Mouse (Mus musculus): Measurements from ENCODE around the gene Dok3.

Dok3 gene

GRCm38 (mm10) chr13:55540933-55541332 lies 11.8 kb upstream of the Dok3 start:
- DNase-seq (ENCODE audit: low spot score): no peak

- peak; percentile 98 for DNase-seq (ENCODE audit: low spot score)
These were observed 7.4 kb upstream of the Dok3 start, which contains the start of gene Ddx41 for GRCm38 (mm10) chr13:55536194-55537175. Gene Ddx41 (minus strand): TSS chr13:55536658.

DNA sequence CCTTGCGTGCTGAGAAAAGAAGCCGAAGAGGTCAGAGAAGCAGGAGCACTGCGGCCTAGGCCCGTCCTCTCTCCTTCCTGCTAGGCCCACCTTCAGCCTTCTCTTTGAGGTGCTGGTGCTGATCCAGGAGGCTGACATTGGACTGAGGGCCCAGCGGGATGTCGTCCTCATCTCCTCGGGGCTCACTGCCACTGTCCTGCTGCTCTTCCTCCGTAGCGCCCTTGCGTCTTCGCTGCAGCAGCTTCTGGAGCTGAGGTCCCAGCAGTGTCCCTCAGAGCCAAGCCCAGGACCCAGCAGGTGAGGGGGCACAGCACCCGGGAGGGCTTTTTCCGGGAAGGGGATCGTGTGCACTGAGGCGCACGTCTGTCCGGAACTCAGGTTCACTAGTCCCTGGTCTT lies 6.7 kb upstream of the Dok3 start:
- DNase-seq (ENCODE audit: low spot score): no peak

DNA sequence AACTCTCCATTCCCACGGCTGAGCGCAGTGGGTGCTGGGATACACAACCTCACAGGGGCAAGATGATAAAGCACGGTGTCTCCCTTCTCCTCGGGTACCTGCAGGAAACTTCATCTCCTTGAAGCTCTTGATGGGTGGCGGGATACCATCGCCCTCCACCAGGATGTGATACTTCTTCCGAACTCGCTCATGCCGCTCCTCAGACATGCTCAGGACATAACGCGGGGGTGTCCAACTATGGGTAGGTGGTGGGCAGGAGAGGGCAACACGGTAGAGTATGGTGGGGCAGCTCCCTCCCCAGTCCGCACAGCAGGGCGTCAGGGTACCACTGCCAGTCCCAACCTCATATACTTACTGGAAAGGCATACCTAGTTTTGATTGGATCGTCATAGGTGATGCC lies 6.1 kb upstream of the Dok3 start:
- DNase-seq (ENCODE audit: low spot score): no peak

DNA sequence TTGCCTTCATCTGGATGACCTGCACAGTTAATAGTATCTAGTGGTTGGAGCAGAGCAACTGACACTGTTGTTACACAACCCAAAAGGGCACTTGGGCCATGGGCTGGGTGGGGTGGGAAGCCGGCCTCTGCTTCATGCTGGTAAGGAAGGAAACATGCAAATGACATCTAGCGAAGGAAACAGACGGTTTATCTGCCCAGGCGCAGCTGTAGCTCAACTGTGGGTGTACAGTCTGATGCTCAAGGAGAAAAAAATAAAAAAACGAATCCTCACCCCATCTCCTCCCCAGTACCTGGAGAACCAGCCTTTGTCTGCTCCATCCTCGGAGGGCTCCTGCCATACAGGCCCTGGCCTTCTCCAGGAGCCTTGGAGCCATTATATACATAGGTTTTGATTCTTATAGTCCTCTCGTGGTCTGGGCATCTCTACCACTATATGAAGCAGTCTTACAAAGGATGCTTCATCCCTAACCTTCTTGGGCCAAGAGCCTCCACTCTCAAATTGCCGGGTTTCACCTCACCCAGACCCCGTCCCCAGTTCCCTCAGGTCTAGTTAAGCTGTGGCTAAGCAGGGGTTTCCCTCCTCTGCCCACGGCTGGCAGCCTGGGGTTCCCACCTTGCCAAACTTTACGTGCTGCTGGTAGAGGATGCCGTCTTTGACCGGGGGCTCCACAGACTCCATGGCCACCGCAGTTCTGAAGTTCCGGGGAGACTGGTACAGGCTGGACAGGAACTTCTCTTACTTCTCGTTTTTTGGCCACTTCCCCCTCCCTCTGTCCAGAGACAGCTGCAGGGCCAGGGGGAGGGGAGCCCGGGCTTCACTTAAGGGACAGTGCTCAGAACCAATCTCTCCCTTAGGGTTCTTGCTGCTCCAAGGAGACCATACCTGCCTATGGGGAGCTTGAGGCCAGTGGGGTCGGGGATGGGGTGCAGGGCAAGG lies 993 bp downstream of the Dok3 start:
- DNase-seq (ENCODE audit: low spot score): no peak

GRCm38 (mm10) chr13:55527212-55527611 lies 1.9 kb downstream of the Dok3 start:
- no peak for DNase-seq (ENCODE audit: low spot score)

GRCm38 (mm10) chr13:55525733-55526553 lies 3.2 kb downstream of the Dok3 start:
- DNase-seq (ENCODE audit: low spot score): no peak

- no peak for DNase-seq (ENCODE audit: low spot score)
These were observed 5.0 kb downstream of the Dok3 start for GRCm38 (mm10) chr13:55523951-55524600.

DNA sequence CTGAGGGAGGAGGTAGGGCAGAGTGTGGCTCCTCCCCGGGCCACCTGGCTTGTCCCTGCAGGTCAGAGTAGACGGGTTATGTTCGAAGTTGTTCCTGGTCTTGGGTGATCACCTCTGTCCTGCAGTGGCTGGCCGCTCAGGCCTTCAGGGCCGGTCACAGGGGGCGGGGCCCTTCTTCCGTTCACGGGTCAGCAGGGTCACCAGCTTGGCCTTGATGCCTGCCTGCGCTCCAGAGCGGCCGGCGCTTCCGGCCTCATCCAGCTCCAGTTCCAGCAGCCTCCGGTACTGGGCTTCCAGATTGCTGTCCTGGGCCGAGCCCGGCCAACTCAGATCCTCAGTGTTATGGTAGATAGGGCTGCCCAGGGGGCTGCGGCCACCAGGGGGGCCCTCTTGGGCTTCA lies 5.8 kb downstream of the Dok3 start:
- DNase-seq (ENCODE audit: low spot score): no peak

DNA sequence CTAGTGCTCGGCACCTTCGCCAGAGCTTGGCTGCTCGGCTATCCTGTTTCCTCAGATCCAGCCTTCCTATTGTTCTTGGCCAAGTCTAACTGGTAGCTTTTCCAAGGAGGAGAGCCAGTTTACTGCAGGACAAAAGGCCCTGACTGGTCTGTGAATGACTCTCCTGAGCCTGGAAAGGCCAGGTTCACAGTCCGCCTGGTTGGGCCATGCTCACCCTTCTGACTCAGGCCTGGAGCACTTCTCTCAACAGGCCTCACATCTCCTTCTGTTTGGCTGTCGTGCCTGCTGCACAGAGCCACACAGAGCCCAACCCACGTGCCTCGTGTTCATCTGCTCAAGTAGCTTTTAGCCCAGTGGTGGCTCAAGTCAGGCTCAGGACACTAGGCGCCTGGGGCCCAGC lies 6.4 kb downstream of the Dok3 start:
- DNase-seq (ENCODE audit: low spot score): no peak

- no peak for DNase-seq (ENCODE audit: low spot score)
These were observed 9.5 kb downstream of the Dok3 start for GRCm38 (mm10) chr13:55519606-55520005.

- DNase-seq (ENCODE audit: low spot score): peak; percentile 79
These were observed 12.1 kb downstream of the Dok3 start for GRCm38 (mm10) chr13:55516955-55517354.

DNA sequence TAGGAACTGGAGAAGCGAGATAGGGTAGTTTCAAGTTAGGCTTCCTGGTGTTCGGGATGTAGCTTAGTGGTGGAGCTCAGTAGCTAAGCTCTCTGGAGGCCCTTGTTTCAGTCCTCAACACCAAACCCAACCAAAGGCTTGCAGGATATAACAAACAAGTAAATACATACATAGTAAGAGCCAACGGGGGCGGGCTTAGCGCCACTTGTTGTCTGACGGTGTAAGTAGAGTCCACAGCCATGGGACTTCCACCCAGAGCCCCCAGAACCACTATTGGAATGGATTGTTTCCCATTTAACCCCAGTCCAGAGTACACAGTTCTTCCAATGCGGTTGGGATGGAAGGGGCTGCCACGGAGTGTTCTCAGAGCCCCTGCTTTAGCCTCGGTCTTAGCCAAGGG lies 15.3 kb downstream of the Dok3 start:
- no peak for DNase-seq (ENCODE audit: low spot score)

GRCm38 (mm10) chr13:55513111-55513748 lies 15.9 kb downstream of the Dok3 start, which contains the start of gene Pdlim7:
Gene Pdlim7 (minus strand): TSS chr13:55513676.
- peak; percentile 87 for DNase-seq (ENCODE audit: low spot score)

GRCm38 (mm10) chr13:55512379-55513031 lies 16.6 kb downstream of the Dok3 start:
- no peak for DNase-seq (ENCODE audit: low spot score)

- no peak for DNase-seq (ENCODE audit: low spot score)
These were observed 17.6 kb downstream of the Dok3 start for GRCm38 (mm10) chr13:55511492-55511861.

- peak; percentile 55 for DNase-seq (ENCODE audit: low spot score)
These were observed 18.2 kb downstream of the Dok3 start for GRCm38 (mm10) chr13:55510668-55511491.

GRCm38 (mm10) chr13:55510332-55510667 lies 18.8 kb downstream of the Dok3 start:
- no peak for DNase-seq (ENCODE audit: low spot score)

DNA sequence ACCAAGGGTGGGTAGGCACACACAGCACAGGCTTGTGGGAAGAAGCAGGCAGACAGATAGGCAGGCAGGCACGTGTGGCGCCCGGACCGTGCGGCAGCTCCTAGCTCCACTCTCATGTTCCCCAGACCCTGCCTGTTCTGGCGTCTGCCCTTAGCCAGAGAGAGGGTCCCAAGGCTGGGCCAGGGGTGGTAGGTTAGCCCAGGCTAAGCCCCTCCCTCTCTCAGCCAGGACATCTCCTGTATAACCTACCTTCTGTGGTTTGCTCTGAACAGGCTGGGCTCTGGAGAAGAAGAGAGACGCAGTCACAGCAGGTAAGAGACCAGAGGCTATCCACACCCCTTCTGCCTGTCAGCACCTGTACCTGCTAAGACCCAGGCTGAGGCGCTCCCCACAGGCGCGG lies 20.6 kb downstream of the Dok3 start:
- DNase-seq (ENCODE audit: low spot score): no peak

Measured in testis, postnatal 14 days (tissue).